Mouse (Mus musculus) intestine, postnatal 0 days (tissue): ENCODE measurements around the gene Brinp2. TPM values are rescaled to one million over a fixed set of nuclear protein-coding genes. Genes with fewer than 3 reads are reported as not detected.

Source experiments
- ATAC-seq: fragments of 200-750 bp; cut with Nextera tagmentation; 2 replicates; pipeline ENCODE4 v1.8.0; 2017; ENCODE audit warnings: mild to moderate bottlenecking, moderate TSS enrichment, moderate library complexity
- H3K27ac ChIP-seq: fragments of 300-500 bp; sonication (generic); 2 replicates; pipeline ENCODE4 v1.5.1; 2014; ENCODE audit warnings: mild to moderate bottlenecking, low read depth, low read length, moderate library complexity
- H3K27me3 ChIP-seq: fragments of 300-500 bp; sonication (generic); replicated peaks from 2 replicates; pipeline ENCODE4 v1.6.1; 2014; ENCODE audit warnings: low read length, mixed read lengths; ENCODE audit not compliant: control insufficient read depth, insufficient read depth
- H3K36me3 ChIP-seq: fragments of 300-500 bp; sonication (generic); 2 replicates; pipeline ENCODE4 v1.6.1; 2014; ENCODE audit warnings: mild to moderate bottlenecking, moderate library complexity; ENCODE audit not compliant: control insufficient read depth, insufficient read depth
- H3K4me1 ChIP-seq: fragments of 300-500 bp; sonication (generic); replicated peaks from 2 replicates; pipeline ENCODE4 v1.6.1; 2014; ENCODE audit warnings: antibody characterized with exemption, low read length, mixed read lengths; ENCODE audit not compliant: control insufficient read depth, insufficient read depth
- H3K4me2 ChIP-seq: fragments of 300-500 bp; sonication (generic); replicated peaks from 2 replicates; pipeline ENCODE4 v1.6.1; 2014; ENCODE audit warnings: low read depth, mild to moderate bottlenecking, moderate library complexity
- H3K4me3 ChIP-seq: fragments of 300-500 bp; sonication (generic); 2 replicates; pipeline ENCODE4 v1.5.1; 2014; ENCODE audit warnings: low read depth, low read length
- H3K9ac ChIP-seq: fragments of 300-500 bp; sonication (generic); 2 replicates; pipeline ENCODE4 v1.6.1; 2014; ENCODE audit warnings: mild to moderate bottlenecking, low read depth, low read length
- H3K9me3 ChIP-seq: fragments of 300-500 bp; sonication (generic); 2 replicates; pipeline ENCODE4 v1.6.1; 2016; ENCODE audit warnings: mixed run types; ENCODE audit not compliant: control insufficient read depth
- CTCF ChIP-seq: sonication (generic); IDR thresholded peaks from 2 replicates; pipeline ENCODE4 v1.5.1; 2016; ENCODE audit warnings: low read depth, mild to moderate bottlenecking, control low read depth, antibody characterized with exemption, moderate library complexity
- WGBS: fragments of 180-500 bp; shearing (Covaris S2); extraction: QIAGEN DNeasy Blood & Tissue Kit; methylation state at CpG from one replicate; pipeline ENCODE4 v1.1.7; 2014; 5-methylcytosine and 5-hydroxymethylcytosine counted together
- polyA plus RNA-seq: library from polyadenylated mRNA; unstranded; fragments of >200 nt; fragmentation: Nextera tagmentation; extraction: Ambion mirVana; gene quantifications from 2 replicates; pipeline ENCODE4 v1.2.1, GENCODE M21; 2015

The Brinp2 gene
- polyA plus RNA-seq, 1 experiment from 2014 or later, result 0.34 TPM

GRCm38 (mm10) chr1:158248266-158248665 lies 107.9 kb downstream of the Brinp2 start:
- Histone ChIP-seq H3K4me2 (no peak overlapping the region), H3K27me3 (no peaks in the 10 kb centered on the region), H3K4me1 (no peaks in the 10 kb centered on the region), H3K4me3 (no peak overlapping the region), H3K27ac (no peak overlapping the region), H3K9me3 (no peaks in the 10 kb centered on the region), H3K36me3 (no peaks in the 10 kb centered on the region), H3K9ac (no peak overlapping the region)
- 87% methylated on average over 3 of the region's 3 CpGs for WGBS
- TF ChIP-seq CTCF, result no peak
- no peak for ATAC-seq

- WGBS, result 93% methylated on average over 14 of the region's 14 CpGs
- H3K9me3 ChIP-seq, result no peaks in the 10 kb centered on the region
- no peak overlapping the region for H3K9ac ChIP-seq
- no peak overlapping the region for H3K27ac ChIP-seq
- no peak overlapping the region for H3K4me3 ChIP-seq
- no peak for ATAC-seq
- H3K36me3 ChIP-seq, result no peaks in the 10 kb centered on the region
- H3K4me1 ChIP-seq, result no peaks in the 10 kb centered on the region
- no peak for TF ChIP-seq CTCF
- no peak overlapping the region for H3K4me2 ChIP-seq
- H3K27me3 ChIP-seq, result no peaks in the 10 kb centered on the region
These were observed 109.5 kb downstream of the Brinp2 start for GRCm38 (mm10) chr1:158246476-158247153.

DNA sequence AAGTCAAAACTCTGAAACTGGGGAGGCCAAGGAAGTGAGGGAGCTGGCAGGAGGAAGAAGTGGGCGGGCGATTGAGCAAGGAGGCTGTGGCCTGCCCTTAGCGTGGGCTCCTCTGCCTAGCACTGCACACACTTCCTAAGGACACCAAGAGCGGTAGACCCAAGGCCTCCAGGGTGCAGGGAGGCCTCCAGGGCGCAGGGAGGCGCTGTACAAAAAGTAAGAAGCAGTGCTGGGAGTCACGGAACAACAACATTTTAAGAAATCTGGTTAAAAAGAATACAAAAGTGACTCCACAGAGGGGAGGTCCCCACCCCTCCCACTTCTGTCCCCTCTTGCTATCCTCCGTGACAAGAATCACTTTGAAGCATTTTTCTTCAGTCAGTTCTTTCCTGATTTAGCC lies 110.6 kb downstream of the Brinp2 start:
- no peak overlapping the region for H3K4me3 ChIP-seq
- no peak overlapping the region for H3K9ac ChIP-seq
- no peak overlapping the region for H3K4me2 ChIP-seq
- H3K27me3 ChIP-seq, result no peaks in the 10 kb centered on the region
- H3K27ac ChIP-seq, result no peak overlapping the region
- WGBS, result 80% methylated on average over 8 of the region's 8 CpGs
- no peaks in the 10 kb centered on the region for H3K9me3 ChIP-seq
- no peak for TF ChIP-seq CTCF
- no peak for ATAC-seq
- H3K4me1 ChIP-seq, result no peaks in the 10 kb centered on the region
- no peaks in the 10 kb centered on the region for H3K36me3 ChIP-seq

DNA sequence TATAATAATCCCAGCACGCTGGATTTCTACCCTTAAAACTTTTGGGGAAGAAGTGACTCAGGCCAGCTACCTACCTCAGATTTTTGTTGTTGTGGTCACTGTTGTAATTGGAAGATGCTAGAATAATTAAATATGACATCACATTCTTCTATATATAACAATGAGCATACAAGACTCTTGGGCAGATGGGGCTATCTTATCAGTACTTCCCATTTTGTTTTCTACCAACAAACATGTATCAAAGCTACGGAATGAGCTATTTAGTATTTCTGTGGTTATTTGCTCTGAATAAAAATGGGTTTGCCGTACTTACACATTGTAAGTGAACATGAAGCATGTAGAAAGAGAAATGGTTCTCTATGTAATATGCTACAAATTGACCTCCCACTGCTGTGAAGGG lies 112.1 kb downstream of the Brinp2 start:
- no peak for ATAC-seq
- H3K4me1 ChIP-seq, result no peaks in the 10 kb centered on the region
- H3K27ac ChIP-seq, result no peak overlapping the region
- TF ChIP-seq CTCF, result no peak
- no peak overlapping the region for H3K9ac ChIP-seq
- no peak overlapping the region for H3K4me3 ChIP-seq
- no peaks in the 10 kb centered on the region for H3K36me3 ChIP-seq
- H3K9me3 ChIP-seq, result no peaks in the 10 kb centered on the region
- no peaks in the 10 kb centered on the region for H3K27me3 ChIP-seq
- WGBS, result 94% methylated on average over 3 of the region's 3 CpGs
- no peak overlapping the region for H3K4me2 ChIP-seq

DNA sequence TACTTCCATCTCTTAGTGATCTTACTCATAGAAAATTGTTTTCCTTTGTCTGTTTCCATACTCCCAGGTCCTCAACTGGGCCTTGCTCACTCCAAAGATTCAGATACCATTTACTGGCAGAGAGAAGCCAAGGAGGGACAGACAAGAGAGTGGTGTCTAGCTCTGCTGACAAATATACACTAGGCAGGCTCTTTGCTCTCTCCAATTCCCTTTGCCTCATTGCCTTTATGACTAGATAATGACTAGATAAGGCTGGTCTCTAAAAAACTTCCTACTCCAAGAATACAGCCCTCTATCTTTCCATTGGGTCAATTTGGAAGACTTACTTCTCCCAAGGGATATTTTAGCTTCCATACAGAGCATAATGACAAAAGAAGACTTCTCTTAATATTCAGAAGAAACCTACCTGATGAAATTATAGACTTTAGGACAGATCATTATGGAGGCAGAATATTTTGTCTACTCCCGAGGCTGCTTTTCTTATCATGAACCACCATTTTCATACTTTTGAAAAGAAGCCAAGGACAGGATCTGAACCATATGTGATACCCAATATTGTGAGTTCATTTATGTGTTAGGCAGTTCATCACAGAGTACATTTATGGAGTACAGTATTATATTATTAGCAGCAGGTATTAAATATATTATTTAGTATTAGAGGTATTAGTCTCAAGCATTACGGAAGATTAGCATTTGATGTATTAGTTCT lies 114.1 kb downstream of the Brinp2 start:
- Histone ChIP-seq H3K4me2 (no peak overlapping the region), H3K9me3 (no peaks in the 10 kb centered on the region), H3K4me3 (no peak overlapping the region), H3K27me3 (no peaks in the 10 kb centered on the region), H3K4me1 (no peaks in the 10 kb centered on the region), H3K9ac (no peak overlapping the region), H3K27ac (no peak overlapping the region), H3K36me3 (no peaks in the 10 kb centered on the region)
- ATAC-seq, result no peak
- TF ChIP-seq CTCF, result no peak
- 89% methylated on average over 2 of the region's 2 CpGs for WGBS

DNA sequence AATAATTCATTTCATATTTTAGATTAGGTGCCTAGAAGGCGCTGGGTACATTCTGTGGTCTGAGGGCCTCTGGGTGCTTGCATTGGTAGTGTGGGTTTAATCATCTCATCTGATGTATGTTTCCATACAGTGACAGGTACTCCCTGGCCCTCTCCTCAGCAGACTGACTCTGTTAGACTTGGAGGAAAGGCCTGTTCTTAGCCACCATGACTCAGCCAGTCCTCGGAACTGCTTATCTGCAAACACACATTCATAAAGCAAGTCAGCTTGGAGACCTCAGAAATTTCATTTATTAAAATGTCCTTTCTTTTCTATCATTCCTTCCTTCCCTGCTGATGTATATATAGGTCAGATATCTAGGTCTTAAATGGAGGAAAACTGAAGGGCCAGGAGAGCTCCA lies 116.3 kb downstream of the Brinp2 start:
- no peaks in the 10 kb centered on the region for H3K27me3 ChIP-seq
- TF ChIP-seq CTCF, result no peak
- 85% methylated on average over 2 of the region's 2 CpGs for WGBS
- H3K27ac ChIP-seq, result no peak overlapping the region
- no peak overlapping the region for H3K4me2 ChIP-seq
- ATAC-seq, result no peak
- H3K4me1 ChIP-seq, result no peaks in the 10 kb centered on the region
- H3K9ac ChIP-seq, result no peak overlapping the region
- no peaks in the 10 kb centered on the region for H3K9me3 ChIP-seq
- no peaks in the 10 kb centered on the region for H3K36me3 ChIP-seq
- H3K4me3 ChIP-seq, result no peak overlapping the region
